Mouse (Mus musculus): ENCODE results near the gene Ak3.

DNA sequence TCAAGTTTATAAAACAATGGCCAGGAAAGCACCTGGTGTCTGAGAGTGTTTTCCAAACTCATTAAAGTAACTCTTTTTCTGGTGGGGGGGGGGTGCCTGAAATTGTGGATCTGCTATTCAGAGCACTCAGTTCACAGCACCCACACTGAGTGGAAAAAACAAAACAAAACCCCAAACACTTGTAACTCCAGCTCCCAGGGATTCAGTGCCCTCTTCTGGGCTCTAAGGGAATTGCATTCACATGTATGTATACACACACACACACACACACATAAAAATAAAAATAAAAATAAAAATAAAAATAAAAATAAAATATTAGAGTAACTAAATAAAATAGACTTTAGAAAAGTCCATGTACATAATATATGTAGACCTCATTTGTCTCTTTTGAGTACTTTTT, 8.4 kb downstream of the Ak3 start:
- TF ChIP-seq CEBPB (IDR thresholded peaks at IDR 0.05; ENCODE audit: insufficient read depth, poor library complexity, severe bottlenecking) (no peak), POLR2A (IDR thresholded peaks at IDR 0.05; ENCODE audit: insufficient read length, low read depth) (no peak), TCF12 (IDR thresholded peaks at IDR 0.05; ENCODE audit: insufficient read depth, poor library complexity, severe bottlenecking) (no peak), MYOG (IDR thresholded peaks at IDR 0.05; ENCODE audit: control insufficient read depth in 1 of 3, insufficient read depth in 1 of 3, insufficient read length in 2 of 3, low read depth in 2 of 3) (no peak), SRF (IDR thresholded peaks at IDR 0.05; ENCODE audit: control insufficient read depth, insufficient read length, low read depth) (no peak), POLR2AphosphoS2 (IDR thresholded peaks at IDR 0.05; ENCODE audit: insufficient read length, low read depth) (no peak), USF1 (IDR thresholded peaks at IDR 0.05; ENCODE audit: low read depth) (no peak), E2F4 (IDR thresholded peaks at IDR 0.05; ENCODE audit: insufficient read depth) (no peak), REST (IDR thresholded peaks at IDR 0.05; ENCODE audit: insufficient read depth, insufficient read length) (no peak), MYOD1 (IDR thresholded peaks at IDR 0.05; ENCODE audit: control insufficient read depth in 1 of 3, insufficient read length in 2 of 3, low read depth in 2 of 3) (no peak)
